Mouse (Mus musculus) cerebellum, adult 11-12 months (tissue): ENCODE measurements at regions not wholly inside any gene's neighbourhood (a gene's known extent, or its start where the extent isn't known, plus 50 kb on each side); places are given as distances from the start of the nearest gene placed in this dataset.

ENCODE experiments used
- DNase-seq: peaks from one replicate; pipeline ENCODE4 v3.0.0; 2022

DNA sequence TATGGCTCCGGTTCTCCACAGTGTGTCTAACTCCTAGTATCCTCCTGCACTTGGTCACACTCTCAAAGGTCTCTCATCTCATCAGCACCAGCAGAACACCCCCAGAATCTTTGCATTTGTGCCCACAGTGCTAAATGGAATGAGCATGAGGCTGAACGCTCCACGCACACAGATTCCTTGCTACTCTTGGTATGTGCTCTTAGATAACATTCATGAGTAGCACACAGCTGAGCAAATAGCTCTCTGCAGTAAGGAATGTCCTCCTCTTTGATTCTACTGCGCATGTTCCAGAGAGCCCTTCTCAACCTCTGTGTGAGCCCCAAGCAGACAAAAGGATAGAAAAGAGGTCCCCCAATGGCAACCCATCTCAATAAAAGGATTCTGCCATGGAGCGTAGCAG is 326.1 kb upstream of the Zfp637 start:
- DNase-seq = no peak

- DNase-seq = no peak
Measured at GRCm38 (mm10) chr6:117516906-117517305, 324.1 kb upstream of the Zfp637 start.

GRCm38 (mm10) chr6:117518939-117519338 is 322.0 kb upstream of the Zfp637 start:
- DNase-seq = no peak

GRCm38 (mm10) chr6:117519466-117519865 is 321.5 kb upstream of the Zfp637 start:
- no peak for DNase-seq

GRCm38 (mm10) chr6:117526161-117526935 is 314.6 kb upstream of the Zfp637 start:
- no peak for DNase-seq

- DNase-seq = no peak
Measured at GRCm38 (mm10) chr6:117527526-117527925, 313.5 kb upstream of the Zfp637 start.

DNA sequence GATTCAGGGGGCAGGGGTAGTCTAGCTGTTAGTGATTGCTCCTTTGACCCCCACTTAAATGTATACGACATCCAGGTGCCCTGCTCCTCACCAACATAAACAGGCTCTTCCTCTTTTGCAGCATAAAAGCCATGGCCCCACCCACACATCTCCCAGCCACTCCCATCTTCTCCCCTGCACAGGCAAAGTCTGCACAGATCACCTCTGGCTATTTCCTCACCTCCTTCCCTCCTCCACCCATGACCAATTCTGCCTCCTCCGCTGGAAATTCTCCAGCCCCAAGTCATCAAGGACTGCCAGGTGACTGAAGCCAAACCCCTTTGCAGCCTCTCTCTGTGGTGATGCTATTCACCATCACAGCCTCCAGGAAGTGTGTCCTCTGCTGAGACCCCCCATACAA is 306.8 kb upstream of the Zfp637 start:
- DNase-seq = no peak

GRCm38 (mm10) chr6:117534991-117535390 is 306.0 kb upstream of the Zfp637 start:
- no peak for DNase-seq

DNA sequence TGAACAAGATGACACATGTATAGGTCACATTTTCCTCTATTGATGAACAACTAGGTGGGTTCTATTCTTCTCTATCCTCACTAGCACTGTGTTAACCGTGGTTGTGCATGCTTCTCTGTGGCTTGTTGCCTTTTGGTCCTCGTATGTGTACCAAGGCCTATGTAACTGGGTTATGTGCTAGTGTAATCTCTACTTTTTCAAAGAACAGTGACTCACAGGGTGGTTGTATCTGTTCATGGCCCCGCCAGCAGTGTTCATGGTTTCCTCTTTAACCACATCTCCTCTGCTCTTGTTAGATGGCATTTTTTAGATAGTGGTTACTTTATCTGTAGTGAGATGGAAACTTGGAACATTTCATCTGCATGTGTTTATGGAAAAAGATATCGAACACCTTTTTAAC is 304.9 kb upstream of the Zfp637 start:
- DNase-seq = no peak

DNA sequence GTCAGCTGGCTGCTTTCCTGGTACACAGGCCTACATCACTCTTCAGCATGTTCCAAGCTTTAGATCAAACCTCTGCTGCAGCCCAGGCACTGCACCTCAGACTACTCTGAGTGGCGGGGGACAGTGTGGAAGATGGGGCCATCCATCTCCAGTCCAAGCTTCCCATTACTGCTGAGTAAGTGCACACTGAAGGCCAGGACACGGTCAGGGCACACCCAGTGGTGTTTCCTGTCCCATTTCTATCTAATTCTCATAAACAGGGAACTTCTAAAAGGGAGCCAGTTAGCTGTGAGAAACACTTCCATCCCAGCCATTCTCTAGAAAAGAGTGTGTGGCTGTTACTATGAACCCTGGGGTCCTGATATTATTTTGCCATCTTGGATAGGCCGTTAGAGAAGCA is 298.5 kb upstream of the Zfp637 start:
- DNase-seq = no peak

- DNase-seq = no peak
Measured at GRCm38 (mm10) chr6:117544276-117545196, 296.4 kb upstream of the Zfp637 start.

DNA sequence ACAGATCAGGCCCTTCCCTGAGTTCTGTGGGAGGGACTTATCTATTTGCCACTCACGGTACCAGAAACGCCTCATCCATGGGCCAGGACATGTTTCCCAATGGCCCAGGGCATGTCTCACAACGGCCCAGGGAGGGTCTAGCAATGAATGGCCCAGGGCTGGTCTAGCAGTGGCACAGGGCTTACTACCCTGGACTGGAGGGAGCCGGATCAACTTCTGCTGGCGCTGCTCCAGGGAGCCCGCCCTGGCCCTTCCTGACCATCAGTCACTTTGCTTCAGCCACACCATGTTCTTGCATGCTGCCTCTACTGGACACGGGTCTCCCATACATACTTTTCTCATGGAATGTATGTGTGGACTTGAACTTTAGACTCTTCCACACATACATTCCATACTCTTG is 290.1 kb upstream of the Zfp637 start:
- DNase-seq = no peak

- no peak for DNase-seq
Measured at GRCm38 (mm10) chr6:117552006-117552667, 288.8 kb upstream of the Zfp637 start.

DNA sequence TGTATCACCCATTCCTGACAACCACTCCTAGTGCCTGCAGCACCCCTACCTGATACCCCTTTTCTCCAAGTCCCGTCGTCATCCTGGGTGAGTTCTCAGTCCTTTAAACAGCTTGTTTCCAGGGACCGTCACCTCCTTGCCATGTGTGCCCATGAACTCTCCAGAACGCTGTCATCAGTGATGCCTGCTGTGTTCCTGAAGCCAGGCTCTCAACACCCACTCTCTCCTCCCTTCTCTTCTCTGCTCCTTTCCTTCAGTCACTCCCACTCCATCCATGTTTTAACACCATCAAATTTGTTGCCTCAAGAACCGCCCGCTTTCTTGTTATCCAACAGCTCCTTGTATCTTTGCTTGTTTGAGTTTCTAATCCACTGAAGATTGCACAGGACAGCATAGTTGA is 277.8 kb upstream of the Zfp637 start:
- no peak for DNase-seq

DNA sequence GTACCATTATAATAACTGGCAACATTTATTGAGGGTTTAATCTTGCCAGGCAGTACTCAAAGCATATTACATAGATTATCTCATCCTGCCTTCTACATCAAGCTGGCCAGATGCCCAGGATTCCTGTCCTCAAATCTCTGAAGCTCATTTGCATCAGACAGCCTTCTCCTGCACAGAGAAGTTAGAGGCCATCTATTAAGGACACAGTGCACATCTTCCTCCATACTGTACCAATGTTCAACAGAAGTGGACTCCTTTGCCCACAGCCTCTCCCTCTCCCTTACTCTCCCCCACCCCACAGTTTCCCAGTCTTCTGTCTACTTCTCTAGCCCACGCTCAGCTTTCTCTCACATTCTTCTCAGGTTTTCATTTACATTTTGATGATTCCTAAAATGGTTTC is 277.3 kb upstream of the Zfp637 start:
- DNase-seq = no peak

GRCm38 (mm10) chr6:117566786-117567185 is 274.2 kb upstream of the Zfp637 start:
- DNase-seq = no peak

GRCm38 (mm10) chr6:117567691-117568090 is 273.3 kb upstream of the Zfp637 start:
- no peak for DNase-seq

GRCm38 (mm10) chr6:117569576-117570326 is 271.2 kb upstream of the Zfp637 start:
- DNase-seq = no peak

- no peak for DNase-seq
Measured at GRCm38 (mm10) chr6:117570346-117570745, 270.6 kb upstream of the Zfp637 start.

GRCm38 (mm10) chr6:117570791-117571190 is 270.2 kb upstream of the Zfp637 start:
- DNase-seq = no peak

GRCm38 (mm10) chr6:117572006-117572405 is 269.0 kb upstream of the Zfp637 start:
- no peak for DNase-seq

GRCm38 (mm10) chr6:117573371-117573770 is 267.6 kb upstream of the Zfp637 start:
- DNase-seq = no peak

DNA sequence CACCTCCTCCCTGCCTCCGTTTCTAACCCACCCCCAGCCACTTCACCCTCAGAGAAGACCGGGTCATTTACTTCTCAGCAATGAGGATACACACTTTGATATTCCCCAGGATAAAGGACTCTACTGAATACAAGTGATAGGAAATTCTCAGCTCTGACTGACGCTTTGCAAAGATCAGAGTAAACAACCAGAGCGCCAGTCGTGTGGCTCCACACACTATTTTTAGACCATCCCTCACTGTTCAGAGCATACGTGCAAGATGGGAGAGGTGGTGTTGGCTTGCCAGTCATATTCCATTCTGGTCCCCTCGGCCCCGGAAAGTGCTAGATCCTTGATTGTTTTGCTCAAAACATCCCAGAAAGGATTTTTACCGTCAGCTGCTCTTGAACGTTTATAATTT is 266.8 kb upstream of the Zfp637 start:
- DNase-seq = no peak
